ENCODE assay signal across 13 mouse cellular contexts in genomic region chr16:23164443-23164842, GRCm38 (mm10). TPM values are rescaled to one million over a fixed set of nuclear protein-coding genes. Genes with fewer than 3 reads are reported as not detected.
A peak's percentile ranks its signal among the peaks of the same experiment; 100 is the strongest.
DNase-seq lines count a peak whose midpoint lies in the region; ATAC-seq and TF ChIP-seq lines count a peak whose summit lies in the region.
"Had no signal": no experiment of that assay in that cellular context is flagged by ENCODE, and none has a peak within 500 bp of the region (broad histone marks: within the 10 kb centered on the region; RNA-seq: fewer than 3 reads in every experiment).

No protein-coding gene starts in this region.

- H3K36me3 ChIP-seq in lung, embryonic 14.5 days (ENCODE audit: insufficient read depth): no peaks in the 10 kb centered on the region
- no peaks in the 10 kb centered on the region for H3K36me3 ChIP-seq in heart, embryonic 13.5 days
- H3K36me3 ChIP-seq in kidney, postnatal 0 days (ENCODE audit: insufficient read depth, low read length): no peaks in the 10 kb centered on the region
- no peaks in the 10 kb centered on the region for H3K36me3 ChIP-seq in hindbrain, embryonic 12.5 days
- H3K36me3 ChIP-seq: neural tube, embryonic 13.5 days had no signal

- H3K4me1 ChIP-seq in lung, embryonic 14.5 days (ENCODE audit: insufficient read depth): no peaks in the 10 kb centered on the region
- no peaks in the 10 kb centered on the region for H3K4me1 ChIP-seq in cortical plate, adult 2 months (ENCODE audit: control insufficient read depth, insufficient read depth, low read length)
- H3K4me1 ChIP-seq in heart, embryonic 13.5 days: peaks cover 4% of the 10 kb centered on the region
- H3K4me1 ChIP-seq in kidney, postnatal 0 days (replicated peaks; ENCODE audit: insufficient read depth, low read length): no peaks in the 10 kb centered on the region
- H3K4me1 ChIP-seq in hindbrain, embryonic 12.5 days: no peaks in the 10 kb centered on the region
- H3K4me1 ChIP-seq: neural tube, embryonic 13.5 days had no signal

- no peaks in the 10 kb centered on the region for H3K9me3 ChIP-seq in lung, embryonic 14.5 days (ENCODE audit: low read depth, low read length)
- H3K9me3 ChIP-seq in heart, embryonic 13.5 days: no peaks in the 10 kb centered on the region; the same call in 1 of the 2 replicates
- no peaks in the 10 kb centered on the region for H3K9me3 ChIP-seq in kidney, postnatal 0 days (replicated peaks; ENCODE audit: low read length)
- H3K9me3 ChIP-seq in hindbrain, embryonic 12.5 days (replicated peaks): no peaks in the 10 kb centered on the region
- H3K9me3 ChIP-seq: neural tube, embryonic 13.5 days had no signal

- no peak overlapping the region for H3K4me3 ChIP-seq in lung, embryonic 14.5 days (ENCODE audit: low read depth, low read length)
- no peak overlapping the region for H3K4me3 ChIP-seq in cortical plate, adult 2 months (ENCODE audit: insufficient read depth, low read length)
- H3K4me3 ChIP-seq in heart, embryonic 13.5 days: no peak overlapping the region
- no peak overlapping the region for H3K4me3 ChIP-seq in kidney, postnatal 0 days (replicated peaks; ENCODE audit: low read depth, low read length)
- H3K4me3 ChIP-seq in hindbrain, embryonic 12.5 days: no peak overlapping the region
- H3K4me3 ChIP-seq: neural tube, embryonic 13.5 days had no signal

- WGBS in lung, embryonic 14.5 days: 72% methylated on average over 6 of the region's 6 CpGs
- 56% methylated on average over 6 of the region's 6 CpGs for WGBS in heart, embryonic 13.5 days
- WGBS in kidney, postnatal 0 days: 68% methylated on average over 6 of the region's 6 CpGs
- WGBS in hindbrain, embryonic 12.5 days: 76% methylated on average over 6 of the region's 6 CpGs

- peak overlapping the region; percentile 27; the same call in 1 of the 2 replicates for H3K27ac ChIP-seq in lung, embryonic 14.5 days (ENCODE audit: low read depth)
- peak overlapping the region; percentile 81 for H3K27ac ChIP-seq in cortical plate, adult 2 months (ENCODE audit: insufficient read depth, low read length)
- H3K27ac ChIP-seq in heart, embryonic 13.5 days (replicated peaks): peak overlapping the region; percentile 50
- H3K27ac ChIP-seq in kidney, postnatal 0 days: peak overlapping the region; percentile 57; the same call in 1 of the 2 replicates
- no peak overlapping the region for H3K27ac ChIP-seq in hindbrain, embryonic 12.5 days
- H3K27ac ChIP-seq: neural tube, embryonic 13.5 days had no signal

- no peak overlapping the region for H3K9ac ChIP-seq in lung, embryonic 14.5 days
- no peak overlapping the region for H3K9ac ChIP-seq in heart, embryonic 13.5 days
- H3K9ac ChIP-seq in kidney, postnatal 0 days (ENCODE audit: low read depth, low read length): no peak overlapping the region
- no peak overlapping the region for H3K9ac ChIP-seq in hindbrain, embryonic 12.5 days
- H3K9ac ChIP-seq: neural tube, embryonic 13.5 days had no signal

- H3K27me3 ChIP-seq in lung, embryonic 14.5 days (ENCODE audit: insufficient read depth, low read length): no peaks in the 10 kb centered on the region
- no peaks in the 10 kb centered on the region for H3K27me3 ChIP-seq in heart, embryonic 13.5 days (replicated peaks)
- no peaks in the 10 kb centered on the region for H3K27me3 ChIP-seq in kidney, postnatal 0 days (ENCODE audit: insufficient read depth, low read length)
- H3K27me3 ChIP-seq in hindbrain, embryonic 12.5 days: no peaks in the 10 kb centered on the region
- H3K27me3 ChIP-seq: CH12.LX; neural tube, embryonic 13.5 days had no signal

- H3K4me2 ChIP-seq in lung, embryonic 14.5 days: no peak overlapping the region
- no peak overlapping the region for H3K4me2 ChIP-seq in heart, embryonic 13.5 days
- H3K4me2 ChIP-seq in kidney, postnatal 0 days (ENCODE audit: low read length): no peak overlapping the region
- H3K4me2 ChIP-seq in hindbrain, embryonic 12.5 days (replicated peaks): no peak overlapping the region
- H3K4me2 ChIP-seq: neural tube, embryonic 13.5 days had no signal

- no peak for TF ChIP-seq POLR2A in cortical plate, adult 2 months (IDR thresholded peaks at IDR 0.05; ENCODE audit: extremely low read depth, insufficient read depth, low read length)

- DNase-seq in lung, embryonic 14.5 days: peak; percentile 17
- DNase-seq in lung, adult 18-20 months: no peak
- peak; percentile 21 for DNase-seq in kidney, postnatal 0 days (ENCODE audit: low spot score)
- DNase-seq in thymus, postnatal 0 days (ENCODE audit: low spot score): no peak
- DNase-seq in ovary, postnatal 14 days (ENCODE audit: low spot score): no peak
- DNase-seq: cerebellum, adult 11-12 months had no signal

- TF ChIP-seq CTCF in lung, embryonic 14.5 days (IDR thresholded peaks at IDR 0.05; ENCODE audit: low read depth): no peak
- no peak for TF ChIP-seq CTCF in cortical plate, adult 2 months (IDR thresholded peaks at IDR 0.05; ENCODE audit: extremely low read depth, insufficient read depth, low read length)
- no peak for TF ChIP-seq CTCF in kidney, postnatal 0 days (IDR thresholded peaks at IDR 0.05; ENCODE audit: low read depth)

- no peak for ATAC-seq in lung, embryonic 14.5 days (ENCODE audit: insufficient read depth)
- ATAC-seq in heart, embryonic 13.5 days (ENCODE audit: extremely low read depth, insufficient number of reproducible peaks, low FRiP score, low TSS enrichment): no peak
- ATAC-seq in kidney, postnatal 0 days (replicated peaks; ENCODE audit: low FRiP score, low read depth): no peak
- ATAC-seq in hindbrain, embryonic 12.5 days (ENCODE audit: low FRiP score): no peak
- ATAC-seq: inflammation-experienced regulatory T-cells, adult 6 months had no signal

RNA-seq across cellular contexts. Expression of gene Adipoq, which starts 18.1 kb away (rescaled TPM):
- not detected in 2 replicates for polyA plus RNA-seq in lung, embryonic 14.5 days (2014; fragmentation: Nextera tagmentation; extraction: Ambion mirVana)
- 0.15 TPM in 1 of 2 replicates, not detected in the other for polyA plus RNA-seq in cortical plate, adult 2 months (2012; rRNA removed)
- polyA plus RNA-seq in heart, embryonic 13.5 days (2015; fragmentation: Nextera tagmentation; extraction: Ambion mirVana): 0.15 TPM in 1 of 2 replicates, not detected in the other
- 0.17 and 0.89 TPM in 2 replicates for polyA plus RNA-seq in kidney, postnatal 0 days (2015; fragmentation: Nextera tagmentation; extraction: Ambion mirVana)
- polyA plus RNA-seq in hindbrain, embryonic 12.5 days (2016; fragmentation: Nextera tagmentation; extraction: Ambion mirVana): not detected in 2 replicates
- 0.69 and 4.6 TPM in 2 replicates for polyA plus RNA-seq in thymus, postnatal 0 days (2015; fragmentation: Nextera tagmentation; extraction: Ambion mirVana)
- polyA plus RNA-seq: midbrain, postnatal 0 days; neural tube, embryonic 13.5 days had no signal

RNA-seq across cellular contexts. Expression of gene Rfc4, which starts 36.9 kb away (rescaled TPM):
- polyA plus RNA-seq in lung, embryonic 14.5 days (2014; fragmentation: Nextera tagmentation; extraction: Ambion mirVana): 144 and 148 TPM in 2 replicates
- 1.1 and 1.3 TPM in 2 replicates for polyA plus RNA-seq in cortical plate, adult 2 months (2012; rRNA removed)
- polyA plus RNA-seq in heart, embryonic 13.5 days (2015; fragmentation: Nextera tagmentation; extraction: Ambion mirVana): 93.0 and 96.8 TPM in 2 replicates
- polyA plus RNA-seq in kidney, postnatal 0 days (2015; fragmentation: Nextera tagmentation; extraction: Ambion mirVana): 77.3 and 80.6 TPM in 2 replicates
- polyA plus RNA-seq in hindbrain, embryonic 12.5 days (2016; fragmentation: Nextera tagmentation; extraction: Ambion mirVana): 94.2 and 97.2 TPM in 2 replicates
- polyA plus RNA-seq in thymus, postnatal 0 days (2015; fragmentation: Nextera tagmentation; extraction: Ambion mirVana): 158 and 177 TPM in 2 replicates

RNA-seq across cellular contexts. Expression of gene Eif4a2, which starts 57.2 kb away (rescaled TPM):
- 194 and 206 TPM in 2 replicates for polyA plus RNA-seq in lung, embryonic 14.5 days (2014; fragmentation: Nextera tagmentation; extraction: Ambion mirVana)
- 673 and 704 TPM in 2 replicates for polyA plus RNA-seq in cortical plate, adult 2 months (2012; rRNA removed)
- 147 and 163 TPM in 2 replicates for polyA plus RNA-seq in heart, embryonic 13.5 days (2015; fragmentation: Nextera tagmentation; extraction: Ambion mirVana)
- polyA plus RNA-seq in kidney, postnatal 0 days (2015; fragmentation: Nextera tagmentation; extraction: Ambion mirVana): 189 and 193 TPM in 2 replicates
- 240 and 269 TPM in 2 replicates for polyA plus RNA-seq in hindbrain, embryonic 12.5 days (2016; fragmentation: Nextera tagmentation; extraction: Ambion mirVana)
- polyA plus RNA-seq in thymus, postnatal 0 days (2015; fragmentation: Nextera tagmentation; extraction: Ambion mirVana): 142 and 150 TPM in 2 replicates

Comparison
In these comparisons a context has a peak if more than half of its experiments do, and no peak if none do; other contexts are left out.
1. DNase-seq: peak in lung, embryonic 14.5 days (single experiment) and kidney, postnatal 0 days (single experiment); none in lung, adult 18-20 months (0 of 2), thymus, postnatal 0 days (single experiment) and ovary, postnatal 14 days (single experiment).
2. RNA of gene Rfc4, which starts 36.9 kb away (polyA plus RNA-seq): 158 to 177 TPM in thymus, postnatal 0 days, 144 to 148 TPM in lung, embryonic 14.5 days, 94.2 to 97.2 TPM in hindbrain, embryonic 12.5 days, 93.0 to 96.8 TPM in heart, embryonic 13.5 days and 77.3 to 80.6 TPM in kidney, postnatal 0 days; 1.1 to 1.3 TPM in cortical plate, adult 2 months; every median in the first group is over 10 times any median in the second.